Mouse (Mus musculus) 3134 (cell line): ENCODE results near the gene E130218I03Rik.
A peak's percentile ranks its signal among the peaks of the same experiment; 100 is the strongest.

ENCODE experiments used
- DNase-seq: peaks from one replicate; pipeline ENCODE4 v3.0.0-alpha.2; 2011; ENCODE audit warnings: low spot score; ENCODE audit not compliant: insufficient read length; ENCODE audit errors: extremely low read depth

Gene E130218I03Rik

DNA sequence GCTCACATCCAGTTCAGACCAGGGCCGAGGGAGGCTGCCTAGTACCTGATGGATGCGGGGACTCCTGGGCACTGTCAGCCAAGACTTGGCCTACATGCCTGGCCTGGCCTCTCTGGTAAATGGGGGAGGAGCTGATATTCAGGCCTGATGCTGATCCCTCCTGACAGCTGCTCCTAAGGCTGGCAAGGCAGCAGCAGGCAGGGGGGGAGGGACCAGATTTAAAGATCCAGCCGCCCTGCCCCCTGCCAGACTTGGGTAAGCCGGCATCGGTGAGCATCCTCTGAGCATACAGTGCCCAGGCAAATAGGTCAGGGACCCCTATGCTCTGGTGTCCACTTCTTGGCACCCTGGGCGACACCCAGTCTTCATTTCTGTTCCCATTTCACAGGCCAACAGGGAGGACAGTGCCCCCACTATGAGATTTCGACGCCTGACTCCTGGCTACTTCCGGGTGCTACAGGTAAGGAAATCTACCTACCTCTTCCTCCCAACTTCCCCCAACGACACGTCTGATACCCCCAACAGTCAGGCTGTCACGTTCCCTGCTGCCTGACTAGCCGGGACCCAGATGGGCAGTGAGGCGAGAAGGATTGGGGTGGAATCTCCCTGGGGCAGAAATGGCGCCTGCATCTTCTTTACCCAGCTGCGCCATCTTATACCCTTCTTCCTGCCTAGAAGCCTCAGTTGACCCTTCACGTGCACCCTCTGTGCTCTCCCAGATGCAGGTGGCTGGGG lies at the start of gene E130218I03Rik:
E130218I03Rik (plus strand) TSS at position 147 of the 735 bp plus-strand sequence.
- no peak for DNase-seq

DNA sequence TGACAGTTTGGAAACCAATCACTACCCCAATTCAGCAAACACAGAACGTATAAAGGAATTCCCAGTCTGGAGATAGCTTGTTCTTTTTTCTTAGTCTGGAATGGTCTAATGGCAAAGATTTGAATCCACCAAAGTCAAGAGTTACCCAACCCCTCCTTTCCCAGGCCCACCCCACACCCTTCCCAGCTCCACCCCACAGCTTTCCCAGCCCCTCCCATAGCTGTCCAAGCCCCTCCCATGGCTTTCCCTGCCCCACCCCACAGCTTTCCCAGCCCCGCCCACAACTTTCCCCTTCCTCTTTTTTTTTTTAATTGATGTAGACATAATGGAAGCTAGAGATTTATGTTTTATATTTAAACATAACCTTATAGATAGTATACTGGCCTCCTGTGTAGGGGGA lies 44.1 kb upstream of the E130218I03Rik start:
- no peak for DNase-seq

DNA sequence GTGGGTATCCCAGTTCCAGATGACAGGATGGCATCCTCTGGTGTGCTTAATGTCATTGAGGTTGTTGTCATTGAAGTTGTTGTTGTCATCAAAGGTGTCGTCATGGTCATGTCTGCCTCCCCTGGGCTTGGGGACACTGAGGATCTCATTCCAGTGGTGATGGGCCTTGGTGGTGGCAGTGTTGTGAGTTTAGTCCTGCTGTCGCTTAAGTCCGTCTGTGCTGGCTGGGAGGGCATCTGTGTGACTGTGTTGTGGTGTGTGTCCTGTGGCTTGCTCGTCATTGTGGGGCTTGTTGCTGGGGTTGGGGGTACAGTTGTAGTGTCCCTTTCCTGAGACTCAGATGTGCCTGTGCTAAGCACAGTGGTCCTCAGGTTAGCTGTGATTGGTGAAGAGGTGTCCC lies 40.6 kb upstream of the E130218I03Rik start, which contains the start of gene Gm7534:
Gm7534 (minus strand) TSS at position 101 of the 400 bp plus-strand sequence.
- no peak for DNase-seq

- no peak for DNase-seq
These were observed 40.0 kb upstream of the E130218I03Rik start for GRCm38 (mm10) chr4:134203340-134203896.

- no peak for DNase-seq
These were observed 36.9 kb upstream of the E130218I03Rik start for GRCm38 (mm10) chr4:134206488-134207053.

DNA sequence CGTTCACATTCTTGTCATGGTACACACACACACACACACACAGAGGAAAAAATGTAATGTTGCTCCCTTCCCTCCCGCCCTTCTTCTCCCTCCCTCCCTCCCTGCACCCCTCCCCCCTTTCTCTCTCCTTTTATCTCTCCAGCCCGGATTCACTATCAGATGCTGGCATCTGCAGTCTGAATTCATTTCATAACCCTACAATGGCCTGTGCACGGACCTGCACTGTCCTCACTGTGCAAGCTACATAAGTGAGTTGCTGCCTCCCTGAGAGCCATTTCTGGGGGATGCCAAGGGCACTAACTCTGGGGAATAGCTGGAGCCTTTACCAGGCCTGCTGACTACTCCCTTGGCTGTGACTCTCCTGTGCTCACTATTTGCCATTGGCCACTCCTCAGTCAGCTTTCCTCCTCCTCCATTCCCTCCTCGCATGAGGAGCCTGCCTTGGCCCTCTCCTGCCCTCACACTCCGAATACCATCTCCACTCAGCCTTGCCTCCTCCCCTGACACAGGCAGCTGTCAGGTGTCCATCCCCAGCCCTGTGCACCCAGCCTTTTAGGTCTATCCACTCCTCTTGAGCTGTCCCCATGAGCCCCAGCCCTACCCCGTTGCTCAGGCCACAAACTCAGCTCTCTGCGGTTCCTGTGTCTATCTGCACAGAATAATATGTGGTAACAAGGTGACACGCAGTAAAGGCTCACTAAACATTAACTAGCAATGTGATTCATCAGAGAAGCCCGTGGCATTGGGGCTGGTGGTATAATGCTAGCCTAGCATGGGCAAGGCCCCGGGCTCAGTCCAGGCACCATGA lies 20.5 kb upstream of the E130218I03Rik start:
- DNase-seq = peak; percentile 23

DNA sequence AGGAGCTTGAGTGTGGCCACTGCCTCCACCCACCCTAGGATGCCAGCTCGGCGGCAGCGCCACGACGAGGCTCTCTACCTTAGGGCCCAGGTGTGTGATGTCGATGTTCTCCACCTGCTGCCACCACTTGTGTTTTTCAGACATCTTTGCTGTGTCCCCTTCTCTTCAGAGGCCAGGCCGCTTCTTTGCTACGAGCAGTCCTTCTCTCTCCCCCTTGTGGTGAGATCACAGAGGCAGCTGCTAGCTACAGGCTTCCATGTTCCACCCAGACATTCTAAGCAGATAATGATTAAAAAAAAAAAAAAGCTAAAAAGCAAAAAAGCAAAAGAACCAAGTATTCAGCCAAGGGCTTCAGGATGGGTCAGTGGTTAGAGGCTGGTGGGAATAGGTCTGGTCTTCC lies 16.3 kb upstream of the E130218I03Rik start, which contains the start of gene Catsper4:
Catsper4 (minus strand) TSS at position 190 of the 400 bp plus-strand sequence.
- no peak for DNase-seq

DNA sequence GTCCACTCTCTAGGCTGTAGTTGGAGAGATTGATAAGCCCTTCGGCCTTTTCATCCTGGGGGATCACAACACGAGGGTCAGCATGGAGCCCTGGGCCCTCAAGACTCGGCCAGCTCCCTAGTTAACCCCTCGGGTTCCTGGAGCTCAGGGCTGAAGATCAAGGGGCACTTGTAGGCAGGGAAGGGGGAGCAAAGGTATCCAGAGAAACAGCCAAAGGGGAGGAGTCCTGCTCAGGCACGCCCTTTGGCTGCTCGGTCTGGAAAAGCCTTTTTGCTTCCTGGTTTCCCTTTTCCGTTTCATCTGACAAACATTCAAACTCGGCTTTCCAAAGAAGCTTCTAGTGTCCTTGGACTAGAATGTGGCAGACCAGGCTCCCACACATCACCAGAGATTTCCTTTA lies 13.0 kb upstream of the E130218I03Rik start:
- DNase-seq = no peak

GRCm38 (mm10) chr4:134234876-134235275 lies 8.6 kb upstream of the E130218I03Rik start:
- DNase-seq = no peak

DNA sequence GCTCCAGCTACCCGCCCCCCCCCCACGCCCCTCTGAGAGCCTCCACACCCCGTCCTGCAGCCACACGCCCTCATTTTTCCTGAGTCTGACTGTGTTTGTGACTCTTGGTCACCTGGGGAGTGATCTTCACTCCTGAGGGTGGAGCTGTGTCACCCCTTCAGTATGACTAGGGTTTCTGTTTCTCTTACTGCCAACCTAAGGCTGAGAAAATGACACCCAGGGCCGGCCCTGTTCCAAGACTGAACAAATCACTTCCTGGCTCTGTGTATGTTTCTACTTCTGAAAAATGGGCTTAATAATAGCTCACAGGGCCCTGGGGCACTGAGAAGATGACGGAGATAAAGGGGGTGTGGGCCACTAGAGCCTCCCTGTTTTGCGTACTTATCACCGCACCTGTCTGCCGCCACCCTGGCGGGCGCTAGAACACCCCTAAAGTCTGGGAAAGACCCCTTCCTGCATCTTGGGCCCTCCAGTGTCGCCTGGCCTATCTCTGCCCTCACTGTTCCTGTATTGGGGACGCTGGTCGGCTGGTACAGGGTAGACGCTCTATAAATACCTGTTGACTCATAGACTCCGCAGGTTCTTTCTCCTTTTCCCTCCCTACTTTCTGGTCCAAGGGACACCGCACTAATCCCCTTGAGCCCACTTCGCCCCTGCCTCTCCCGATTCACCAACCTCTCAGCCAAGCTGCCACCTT lies 5.7 kb upstream of the E130218I03Rik start:
- no peak for DNase-seq

DNA sequence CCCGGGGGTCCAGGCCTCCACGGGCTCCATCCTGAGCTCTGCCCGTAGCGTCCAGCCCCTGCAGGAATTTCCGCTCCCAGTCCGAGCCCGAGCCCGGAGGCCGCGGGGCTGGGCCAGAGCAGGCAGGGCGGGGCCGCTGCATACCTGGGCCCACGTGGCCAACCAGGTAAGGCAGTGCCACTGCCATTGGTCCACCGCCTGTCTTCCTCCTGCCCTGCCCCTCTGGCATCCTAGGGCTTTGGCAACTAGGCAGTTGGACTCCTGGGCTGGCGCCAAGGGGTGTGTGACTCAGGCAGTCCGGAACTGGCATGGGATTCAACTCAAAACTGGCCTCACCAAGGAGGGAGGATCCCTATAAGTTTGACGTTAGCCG lies 5.2 kb upstream of the E130218I03Rik start, which contains the start of gene Cnksr1:
Cnksr1 (minus strand) TSS at position 121 of the 373 bp plus-strand sequence.
- peak; percentile 72 for DNase-seq

- DNase-seq = no peak
These were observed 4.8 kb upstream of the E130218I03Rik start for GRCm38 (mm10) chr4:134238686-134239085.

DNA sequence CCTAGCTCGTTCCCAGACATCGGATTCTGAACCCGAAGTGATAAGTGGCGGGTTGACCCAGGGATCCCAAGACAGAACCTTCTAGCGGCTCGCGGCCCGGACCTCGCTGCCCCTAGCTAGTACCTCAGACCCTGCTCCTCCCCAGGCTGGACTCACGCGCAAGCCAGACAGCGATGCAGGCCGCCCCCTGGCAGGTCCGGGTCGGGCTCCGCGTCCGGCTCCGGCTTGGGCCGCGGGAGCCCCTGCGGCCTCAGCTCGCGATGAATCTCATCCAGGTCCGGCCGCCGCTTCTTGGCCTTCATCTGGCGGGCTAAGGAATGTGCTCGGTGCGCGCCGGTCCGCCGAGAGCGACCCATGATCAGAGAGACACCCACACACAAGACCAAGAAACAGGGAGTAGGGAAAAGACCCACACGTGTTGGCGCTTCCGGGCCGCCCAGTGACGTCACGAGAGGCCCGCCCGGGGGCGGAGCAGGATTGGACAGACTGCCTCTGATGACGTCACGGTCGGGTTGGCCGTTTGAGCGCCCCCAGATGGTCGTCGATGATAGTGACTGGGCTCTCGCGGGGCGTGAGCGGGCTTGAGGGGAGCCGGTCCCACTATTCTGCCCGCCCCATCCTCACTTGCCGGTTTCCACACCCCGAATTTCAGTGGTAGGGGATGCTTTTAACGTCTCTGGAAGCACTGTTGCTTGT lies 1.8 kb downstream of the E130218I03Rik start, which contains the start of gene Zfp593:
Zfp593 (minus strand) TSS at position 445 of the 696 bp plus-strand sequence.
- peak; percentile 90 for DNase-seq

GRCm38 (mm10) chr4:134246256-134246655 lies 2.8 kb downstream of the E130218I03Rik start:
- no peak for DNase-seq

- no peak for DNase-seq
These were observed 3.3 kb downstream of the E130218I03Rik start, which contains the start of gene Gm30191 for GRCm38 (mm10) chr4:134246719-134247258. TSS of gene Gm30191 (plus strand) at chr4:134246935.

DNA sequence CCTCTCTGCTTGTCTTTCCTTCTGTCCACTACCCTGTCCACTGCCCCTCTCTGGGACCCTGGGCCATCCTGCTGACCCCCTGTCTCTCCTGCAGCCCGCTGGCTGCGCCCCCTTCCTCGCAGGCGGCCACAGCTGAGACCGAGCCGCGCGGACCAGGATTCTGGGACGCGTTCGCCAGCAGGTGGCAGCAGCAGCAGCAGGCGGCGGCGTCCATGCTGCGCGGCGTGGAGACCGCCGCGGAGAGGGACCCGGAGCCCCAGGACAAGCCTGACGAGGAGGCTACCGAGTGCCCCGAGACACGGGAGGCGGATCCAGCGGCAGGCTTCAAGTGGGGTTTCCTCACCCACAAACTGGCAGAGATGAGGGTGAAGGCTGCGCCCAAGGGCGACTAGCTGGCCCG lies 6.2 kb downstream of the E130218I03Rik start:
- peak; percentile 49 for DNase-seq

- DNase-seq = no peak
These were observed 6.9 kb downstream of the E130218I03Rik start for GRCm38 (mm10) chr4:134250116-134250929.

DNA sequence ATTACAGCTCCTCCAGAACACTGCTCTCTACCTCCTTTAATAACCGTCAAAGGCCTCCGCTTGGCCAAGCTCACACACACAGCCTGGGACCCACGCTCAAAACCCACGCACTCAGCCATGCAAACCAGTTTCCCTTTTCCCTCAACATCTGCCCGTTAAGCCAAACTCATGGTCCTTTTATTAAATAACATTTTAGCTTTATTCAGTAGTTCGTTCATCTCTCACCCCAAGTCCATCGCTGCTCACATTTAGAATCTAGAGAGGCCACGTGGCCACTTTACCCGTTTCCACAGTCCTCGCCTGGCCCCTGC lies 7.4 kb downstream of the E130218I03Rik start:
- no peak for DNase-seq
